Mouse (Mus musculus): ENCODE results near the gene Mid1. TPM values are rescaled to one million over a fixed set of nuclear protein-coding genes. Genes with fewer than 3 reads are reported as not detected.

Mid1 gene
- polyA plus RNA-seq, 1 experiment = 13.8 TPM

DNA sequence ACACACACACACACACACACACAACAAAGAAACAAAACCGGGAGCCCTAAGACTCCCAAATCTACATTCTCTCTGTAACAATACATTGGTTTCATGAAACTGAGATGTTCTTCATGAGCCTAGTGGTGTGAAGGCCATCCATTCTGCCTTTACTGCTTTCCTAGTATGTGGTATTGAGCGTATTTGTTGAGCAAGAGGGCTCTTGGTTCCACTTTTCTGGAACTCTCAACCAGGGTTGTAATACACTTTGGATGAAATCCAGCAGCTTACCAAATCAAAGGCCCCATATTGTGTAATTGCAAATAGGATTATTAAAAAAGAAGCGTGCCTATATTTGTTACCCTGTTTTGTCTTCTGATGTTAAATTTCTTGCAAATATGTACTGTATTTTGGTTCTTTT, 122.7 kb downstream of the Mid1 start:
- TF ChIP-seq FLI1 (IDR thresholded peaks at IDR 0.05; ENCODE audit: low read length) (no peak), GATA1 (IDR thresholded peaks at IDR 0.05; ENCODE audit: borderline replicate concordance, low read length) (no peak)
- no peaks in the 10 kb centered on the region for H3K36me3 ChIP-seq (replicated peaks; ENCODE audit: low read length)
- H3K4me3 ChIP-seq (replicated peaks) = no peak overlapping the region
- H3K27me3 ChIP-seq (replicated peaks) = no peaks in the 10 kb centered on the region
- no peaks in the 10 kb centered on the region for H3K4me1 ChIP-seq
- H3K9me3 ChIP-seq = no peaks in the 10 kb centered on the region

GRCm38 (mm10) chrX:169811318-169811717, 126.3 kb downstream of the Mid1 start:
- TF ChIP-seq GATA1 (IDR thresholded peaks at IDR 0.05; ENCODE audit: borderline replicate concordance, low read length) (no peak), FLI1 (IDR thresholded peaks at IDR 0.05; ENCODE audit: low read length) (no peak)
- Histone ChIP-seq H3K27me3 (replicated peaks) (no peaks in the 10 kb centered on the region), H3K4me3 (replicated peaks) (no peak overlapping the region), H3K4me1 (no peaks in the 10 kb centered on the region), H3K9me3 (no peaks in the 10 kb centered on the region), H3K36me3 (replicated peaks; ENCODE audit: low read length) (no peaks in the 10 kb centered on the region)

GRCm38 (mm10) chrX:169811783-169812182, 126.8 kb downstream of the Mid1 start:
- Histone ChIP-seq H3K9me3 (no peaks in the 10 kb centered on the region), H3K27me3 (replicated peaks) (no peaks in the 10 kb centered on the region), H3K4me1 (no peaks in the 10 kb centered on the region), H3K36me3 (replicated peaks; ENCODE audit: low read length) (no peaks in the 10 kb centered on the region), H3K4me3 (replicated peaks) (no peak overlapping the region)
- TF ChIP-seq GATA1 (IDR thresholded peaks at IDR 0.05; ENCODE audit: borderline replicate concordance, low read length) (no peak), FLI1 (IDR thresholded peaks at IDR 0.05; ENCODE audit: low read length) (no peak)

DNA sequence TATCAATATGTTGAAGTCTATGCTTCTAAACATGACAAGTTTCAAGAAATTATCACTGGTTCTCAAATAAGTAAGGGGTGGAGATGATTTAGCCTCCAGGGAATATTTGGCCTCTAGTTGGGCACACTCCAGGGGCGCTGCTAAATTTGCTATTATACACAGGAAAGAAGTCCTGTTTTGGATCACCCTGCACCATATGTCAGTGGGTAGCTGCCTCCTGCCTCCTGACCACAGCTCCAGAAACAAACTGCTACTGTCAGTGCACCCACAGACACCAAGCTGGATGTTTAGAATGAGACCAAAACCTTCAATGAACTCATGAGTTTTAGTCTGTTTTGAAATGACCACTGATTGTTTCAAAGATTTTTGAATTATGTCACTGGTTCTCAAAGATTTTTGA, 128.7 kb downstream of the Mid1 start:
- Histone ChIP-seq H3K4me1 (no peaks in the 10 kb centered on the region), H3K9me3 (no peaks in the 10 kb centered on the region), H3K4me3 (replicated peaks) (no peak overlapping the region), H3K36me3 (replicated peaks; ENCODE audit: low read length) (no peaks in the 10 kb centered on the region), H3K27me3 (replicated peaks) (no peaks in the 10 kb centered on the region)
- TF ChIP-seq FLI1 (IDR thresholded peaks at IDR 0.05; ENCODE audit: low read length) (no peak), GATA1 (IDR thresholded peaks at IDR 0.05; ENCODE audit: borderline replicate concordance, low read length) (no peak)

- Histone ChIP-seq H3K4me3 (replicated peaks) (no peak overlapping the region), H3K27me3 (replicated peaks) (peaks cover 3% of the 10 kb centered on the region), H3K9me3 (no peaks in the 10 kb centered on the region), H3K36me3 (replicated peaks; ENCODE audit: low read length) (no peaks in the 10 kb centered on the region), H3K4me1 (no peaks in the 10 kb centered on the region)
- no peak for TF ChIP-seq FLI1 (IDR thresholded peaks at IDR 0.05; ENCODE audit: low read length)
- no peak for TF ChIP-seq GATA1 (IDR thresholded peaks at IDR 0.05; ENCODE audit: borderline replicate concordance, low read length)
These were observed 141.9 kb downstream of the Mid1 start for GRCm38 (mm10) chrX:169826947-169827346.

GRCm38 (mm10) chrX:169827720-169828119, 142.7 kb downstream of the Mid1 start:
- TF ChIP-seq GATA1 (IDR thresholded peaks at IDR 0.05; ENCODE audit: borderline replicate concordance, low read length) (no peak), FLI1 (IDR thresholded peaks at IDR 0.05; ENCODE audit: low read length) (no peak)
- Histone ChIP-seq H3K9me3 (no peaks in the 10 kb centered on the region), H3K27me3 (replicated peaks) (peaks cover 3% of the 10 kb centered on the region)

GRCm38 (mm10) chrX:169828136-169828535, 143.1 kb downstream of the Mid1 start:
- H3K36me3 ChIP-seq (replicated peaks; ENCODE audit: low read length) = no peaks in the 10 kb centered on the region
- H3K9me3 ChIP-seq = no peaks in the 10 kb centered on the region
- TF ChIP-seq FLI1 (IDR thresholded peaks at IDR 0.05; ENCODE audit: low read length) (no peak), GATA1 (IDR thresholded peaks at IDR 0.05; ENCODE audit: borderline replicate concordance, low read length) (no peak)
- H3K27me3 ChIP-seq (replicated peaks) = peaks cover 3% of the 10 kb centered on the region
- H3K4me1 ChIP-seq = no peaks in the 10 kb centered on the region
- no peak overlapping the region for H3K4me3 ChIP-seq (replicated peaks)

More at GRCm38 (mm10) chrX:169827720-169828119, 142.7 kb downstream of the Mid1 start:
- Histone ChIP-seq H3K4me3 (replicated peaks) (no peak overlapping the region), H3K36me3 (replicated peaks; ENCODE audit: low read length) (no peaks in the 10 kb centered on the region), H3K4me1 (no peaks in the 10 kb centered on the region)

GRCm38 (mm10) chrX:169830052-169830451, 145.1 kb downstream of the Mid1 start:
- H3K4me1 ChIP-seq = no peaks in the 10 kb centered on the region
- H3K4me3 ChIP-seq (replicated peaks) = no peak overlapping the region
- H3K27me3 ChIP-seq (replicated peaks) = peaks cover 3% of the 10 kb centered on the region
- TF ChIP-seq FLI1 (IDR thresholded peaks at IDR 0.05; ENCODE audit: low read length) (no peak), GATA1 (IDR thresholded peaks at IDR 0.05; ENCODE audit: borderline replicate concordance, low read length) (no peak)
- no peaks in the 10 kb centered on the region for H3K9me3 ChIP-seq
- H3K36me3 ChIP-seq (replicated peaks; ENCODE audit: low read length) = no peaks in the 10 kb centered on the region

GRCm38 (mm10) chrX:169837947-169838649, 153.1 kb downstream of the Mid1 start:
- H3K27me3 ChIP-seq (replicated peaks) = no peaks in the 10 kb centered on the region
- H3K4me3 ChIP-seq (replicated peaks) = no peak overlapping the region
- H3K4me1 ChIP-seq = no peaks in the 10 kb centered on the region
- H3K9me3 ChIP-seq = no peaks in the 10 kb centered on the region
- TF ChIP-seq FLI1 (IDR thresholded peaks at IDR 0.05; ENCODE audit: low read length) = no peak
- no peak for TF ChIP-seq GATA1 (IDR thresholded peaks at IDR 0.05; ENCODE audit: borderline replicate concordance, low read length)
- no peaks in the 10 kb centered on the region for H3K36me3 ChIP-seq (replicated peaks; ENCODE audit: low read length)

DNA sequence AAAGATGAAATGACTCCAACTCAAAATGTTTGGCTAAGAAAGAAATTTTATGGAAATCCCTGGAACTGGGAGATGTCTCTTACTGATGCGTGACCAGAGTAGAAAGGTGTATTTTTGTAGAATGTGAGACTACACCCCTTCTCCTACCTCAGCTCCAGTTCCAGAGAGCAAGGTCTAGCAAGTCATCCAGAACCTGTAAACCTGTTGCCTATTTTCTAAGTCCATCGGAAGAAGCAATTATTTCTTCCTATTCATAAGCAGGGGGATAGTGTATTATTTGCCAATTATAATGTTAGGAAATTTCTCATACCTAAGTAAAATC, 153.6 kb downstream of the Mid1 start:
- H3K4me1 ChIP-seq = no peaks in the 10 kb centered on the region
- H3K27me3 ChIP-seq (replicated peaks) = no peaks in the 10 kb centered on the region
- H3K9me3 ChIP-seq = no peaks in the 10 kb centered on the region
- TF ChIP-seq GATA1 (IDR thresholded peaks at IDR 0.05; ENCODE audit: borderline replicate concordance, low read length) = no peak
- TF ChIP-seq FLI1 (IDR thresholded peaks at IDR 0.05; ENCODE audit: low read length) = no peak
- H3K4me3 ChIP-seq (replicated peaks) = no peak overlapping the region
- H3K36me3 ChIP-seq (replicated peaks; ENCODE audit: low read length) = no peaks in the 10 kb centered on the region
